Mouse (Mus musculus): ENCODE data around the gene Lrsam1.

- TF ChIP-seq CTCF (IDR thresholded peaks at IDR 0.05; ENCODE audit: control insufficient read depth, insufficient read depth, insufficient read length): no peak
- TF ChIP-seq MYOD1 (IDR thresholded peaks at IDR 0.05; ENCODE audit: control insufficient read depth, insufficient read length, low read depth): no peak
- TF ChIP-seq MAX (IDR thresholded peaks at IDR 0.05): no peak
- no peak for TF ChIP-seq FOSL1 (IDR thresholded peaks at IDR 0.05; ENCODE audit: insufficient read depth, low read length, poor library complexity, severe bottlenecking)
- TF ChIP-seq USF1 (IDR thresholded peaks at IDR 0.05; ENCODE audit: low read depth): no peak
- TF ChIP-seq MYOG (IDR thresholded peaks at IDR 0.05; ENCODE audit: control insufficient read depth, extremely low read depth, insufficient read length): no peak
- no peak for TF ChIP-seq CEBPB (IDR thresholded peaks at IDR 0.05; ENCODE audit: low read depth)
These were observed 34.9 kb downstream of the Lrsam1 start for GRCm38 (mm10) chr2:32926330-32927075.
